28 mouse cellular contexts compared by ENCODE assay signal in genomic region chr2:148250902-148251301, GRCm38 (mm10).
"Had no signal": no experiment of that assay in that cellular context is flagged by ENCODE, and none has a peak within 500 bp of the region (broad histone marks: within the 10 kb centered on the region; RNA-seq: fewer than 3 reads in every experiment).

No protein-coding gene starts in this region.

- H3K27ac ChIP-seq: embryonic facial prominence, embryonic 10.5 days; embryonic facial prominence, embryonic 12.5 days; embryonic facial prominence, embryonic 13.5 days; embryonic facial prominence, embryonic 15.5 days; forebrain, embryonic 10.5 days; forebrain, embryonic 12.5 days; forebrain, embryonic 13.5 days; forebrain, embryonic 15.5 days; gastrocnemius, adult 2 months; heart, adult 2 months had no signal

- ATAC-seq: forebrain, embryonic 13.5 days; forebrain, embryonic 14.5 days; forebrain, embryonic 15.5 days; forebrain, embryonic 16.5 days; forebrain, postnatal 0 days had no signal

- H3K9ac ChIP-seq: embryonic facial prominence, embryonic 12.5 days; embryonic facial prominence, embryonic 13.5 days; embryonic facial prominence, embryonic 15.5 days; forebrain, embryonic 12.5 days; forebrain, embryonic 13.5 days; forebrain, embryonic 15.5 days; forebrain, postnatal 0 days had no signal

- H3K9me3 ChIP-seq: embryonic facial prominence, embryonic 10.5 days; embryonic facial prominence, embryonic 12.5 days; embryonic facial prominence, embryonic 13.5 days; embryonic facial prominence, embryonic 15.5 days; forebrain, embryonic 10.5 days; forebrain, embryonic 12.5 days; forebrain, embryonic 13.5 days; forebrain, embryonic 15.5 days had no signal

- H3K36me3 ChIP-seq: embryonic facial prominence, embryonic 10.5 days; embryonic facial prominence, embryonic 12.5 days; embryonic facial prominence, embryonic 13.5 days; embryonic facial prominence, embryonic 15.5 days; forebrain, embryonic 10.5 days; forebrain, embryonic 12.5 days; forebrain, embryonic 15.5 days had no signal

- H3K27me3 ChIP-seq: embryonic facial prominence, embryonic 12.5 days; embryonic facial prominence, embryonic 13.5 days; embryonic facial prominence, embryonic 15.5 days; forebrain, embryonic 12.5 days; forebrain, embryonic 13.5 days; forebrain, embryonic 15.5 days had no signal

- H3K4me1 ChIP-seq: embryonic facial prominence, embryonic 10.5 days; embryonic facial prominence, embryonic 12.5 days; embryonic facial prominence, embryonic 13.5 days; embryonic facial prominence, embryonic 15.5 days; forebrain, embryonic 10.5 days; forebrain, embryonic 12.5 days; forebrain, embryonic 13.5 days; forebrain, embryonic 15.5 days had no signal

- H3K4me3 ChIP-seq: embryonic facial prominence, embryonic 10.5 days; embryonic facial prominence, embryonic 12.5 days; embryonic facial prominence, embryonic 13.5 days; embryonic facial prominence, embryonic 15.5 days; erythroblast, embryonic 14.5 days; forebrain, embryonic 10.5 days; forebrain, embryonic 12.5 days; forebrain, embryonic 13.5 days; forebrain, embryonic 15.5 days; gastrocnemius, adult 2 months; heart, adult 2 months had no signal

- H3K4me2 ChIP-seq: embryonic facial prominence, embryonic 12.5 days; embryonic facial prominence, embryonic 13.5 days; embryonic facial prominence, embryonic 15.5 days; forebrain, embryonic 12.5 days; forebrain, embryonic 13.5 days; forebrain, embryonic 15.5 days had no signal

- DNase-seq: cerebellum, adult 8-10 months; cerebellum, adult 9-10 months; cerebellum, adult 9-11 months; cerebellum, postnatal 10 days; cerebellum, postnatal 14 days; cerebellum, postnatal 25 days; cerebellum, postnatal 36 days; embryo, embryonic 11 days; forebrain, postnatal 0 days; gastrocnemius, adult 2 months; gastrocnemius, postnatal 10 days; gastrocnemius, postnatal 14 days; gastrocnemius, postnatal 25 days; gastrocnemius, postnatal 36 days; heart, adult 11 months; heart, adult 18-20 months; heart, adult 2 months had no signal
